Mouse (Mus musculus): ENCODE measurements around the gene Opalin.

Opalin gene

DNA sequence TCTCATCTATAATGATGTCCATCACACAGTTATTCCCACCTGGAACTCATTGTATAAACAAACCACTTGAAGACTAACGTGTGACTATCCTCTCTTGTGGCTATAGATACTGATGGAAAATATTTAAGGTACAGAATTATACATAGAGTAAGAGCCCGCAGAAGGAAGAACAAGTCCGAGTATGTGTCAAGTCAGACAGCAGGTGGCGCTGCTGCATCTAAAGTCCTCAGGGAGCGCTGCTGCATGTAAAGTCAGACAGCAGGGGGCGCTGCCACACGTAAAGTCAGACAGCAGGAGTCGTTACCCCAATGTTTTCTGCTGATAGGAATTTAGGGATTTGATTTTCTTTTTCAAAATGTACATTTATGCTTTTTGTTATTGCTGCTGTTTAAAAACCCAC is 5.4 kb downstream of the Opalin start:
- peak; percentile 77 for DNase-seq

DNA sequence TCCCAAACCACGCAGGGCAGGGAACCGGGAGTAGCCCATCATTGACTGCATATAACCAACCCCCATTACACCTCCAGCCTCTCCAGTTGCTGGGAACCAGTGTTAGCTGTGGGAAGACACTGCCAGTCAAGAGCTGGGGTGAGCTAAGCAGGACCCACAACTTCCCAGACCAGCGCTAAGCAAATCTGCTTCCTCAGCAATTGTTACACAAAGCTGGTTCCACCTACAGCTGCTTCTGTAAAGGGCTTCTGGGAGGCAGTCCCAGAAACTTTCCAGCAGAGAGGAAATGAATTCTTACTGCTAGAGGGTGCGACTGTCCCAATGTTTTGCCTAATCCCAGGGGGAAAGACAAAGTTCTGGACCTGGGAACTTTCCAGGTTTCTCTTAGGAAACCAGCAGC is 22.2 kb downstream of the Opalin start:
- DNase-seq: no peak

DNA sequence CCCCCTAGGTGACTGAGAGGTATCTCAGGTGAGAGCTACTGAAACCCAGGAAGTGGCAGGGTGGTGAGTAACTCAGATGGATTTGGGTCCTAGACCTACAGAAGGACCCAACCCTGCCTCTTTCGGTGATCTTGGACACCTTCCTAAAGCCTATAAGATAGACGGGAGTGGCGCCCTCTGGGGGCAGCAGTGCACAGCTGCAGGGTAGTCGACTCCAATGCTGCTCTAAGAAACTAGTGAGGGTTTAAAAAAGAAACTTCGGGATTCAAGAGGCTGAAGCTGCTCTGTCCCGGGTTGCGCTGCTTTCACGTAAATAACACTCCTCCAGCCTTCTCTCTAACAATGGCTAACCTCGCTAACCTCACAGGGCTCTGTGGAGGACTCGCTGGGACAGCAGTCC is 23.4 kb downstream of the Opalin start:
- no peak for DNase-seq

DNA sequence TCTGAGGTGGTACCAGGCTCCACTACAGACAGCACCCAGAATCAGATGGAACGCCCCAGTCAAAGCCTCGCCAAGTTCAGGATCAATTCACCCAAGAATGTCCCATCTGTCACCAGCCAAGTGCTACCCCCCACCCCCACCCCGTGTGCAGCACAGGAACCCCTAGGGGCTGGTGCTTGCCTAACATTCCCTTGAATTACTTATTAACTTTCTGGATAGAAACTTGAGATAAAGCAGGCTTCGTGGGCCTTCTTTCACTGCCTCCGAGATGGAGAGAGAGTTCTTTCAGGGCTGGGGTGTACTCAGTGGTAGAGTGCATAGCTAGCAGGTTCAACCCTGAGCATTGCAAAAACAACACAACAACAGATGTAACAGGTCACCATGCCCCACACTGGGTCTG is 24.7 kb downstream of the Opalin start:
- no peak for DNase-seq

DNA sequence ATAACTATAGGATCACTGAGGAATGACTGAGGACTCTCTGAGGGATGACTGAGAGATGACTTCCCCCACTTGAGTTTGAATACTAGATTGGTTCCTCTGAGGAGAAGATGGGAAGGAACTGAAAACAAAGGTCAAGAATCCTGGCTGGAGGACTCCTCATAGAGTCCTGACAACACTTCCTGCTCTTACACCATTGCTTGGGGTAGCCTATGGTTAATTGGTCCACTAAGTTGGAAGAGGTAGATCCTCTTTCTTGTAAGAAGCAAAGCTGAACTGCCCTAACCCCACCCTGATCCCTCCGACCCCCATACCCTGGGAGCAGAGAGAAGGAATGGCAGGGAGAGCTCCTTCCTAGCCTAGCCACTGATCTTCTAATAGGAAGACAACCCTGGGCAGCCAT is 25.2 kb downstream of the Opalin start:
- no peak for DNase-seq

DNA sequence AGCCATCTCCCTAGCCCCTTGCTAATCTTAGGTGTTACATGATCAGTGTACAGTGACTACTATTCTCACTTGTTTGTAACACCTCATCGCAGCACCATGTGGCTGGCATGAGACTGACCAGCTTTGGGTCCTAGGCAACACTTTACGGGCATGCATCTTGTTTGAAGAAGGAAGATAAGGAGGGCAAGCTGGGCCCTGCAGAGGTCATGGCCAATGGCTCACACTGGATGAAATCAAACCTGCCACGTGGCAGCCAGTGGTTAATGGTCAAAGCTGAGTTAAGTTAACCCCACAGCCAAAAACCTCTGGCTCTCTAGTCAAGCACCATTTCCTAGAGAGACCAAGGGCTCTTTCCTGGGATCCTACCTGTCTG is 28.7 kb downstream of the Opalin start:
- no peak for DNase-seq

DNA sequence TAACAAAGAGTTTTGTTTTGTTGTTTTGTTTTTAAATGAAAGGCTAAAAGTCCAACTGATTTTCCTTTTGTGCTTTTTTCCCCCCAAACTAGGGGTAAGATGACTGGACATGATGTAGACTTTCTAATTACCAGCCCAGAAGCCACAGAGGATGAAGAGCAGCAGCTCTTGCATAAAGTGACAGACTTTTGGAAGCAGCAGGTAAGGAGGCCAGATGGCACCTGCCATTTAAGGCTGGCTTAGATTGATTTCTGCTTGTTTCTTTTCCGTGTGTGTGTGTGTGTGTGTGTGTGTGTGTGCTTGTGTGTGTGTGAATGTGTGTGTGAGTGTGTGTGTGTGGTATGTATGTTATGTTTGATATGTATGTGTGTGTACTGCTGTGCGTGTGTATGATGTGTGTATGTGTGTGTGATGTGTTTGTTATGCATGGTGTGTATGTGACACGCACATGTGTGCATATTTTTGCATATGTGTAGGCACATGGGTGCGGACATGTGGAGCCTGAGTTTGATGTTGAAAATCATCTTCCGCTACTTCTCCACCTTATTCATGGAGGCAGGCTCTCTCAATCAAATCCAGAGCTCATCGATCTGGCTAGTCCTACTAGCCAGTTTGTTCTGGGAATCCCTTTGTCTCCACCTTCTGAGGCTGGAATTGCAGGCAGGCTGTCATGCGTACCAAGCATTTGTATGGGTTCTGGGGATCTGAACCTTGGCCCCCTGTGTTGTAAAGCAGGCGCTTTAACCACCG is 29.3 kb downstream of the Opalin start:
- DNase-seq: no peak

DNA sequence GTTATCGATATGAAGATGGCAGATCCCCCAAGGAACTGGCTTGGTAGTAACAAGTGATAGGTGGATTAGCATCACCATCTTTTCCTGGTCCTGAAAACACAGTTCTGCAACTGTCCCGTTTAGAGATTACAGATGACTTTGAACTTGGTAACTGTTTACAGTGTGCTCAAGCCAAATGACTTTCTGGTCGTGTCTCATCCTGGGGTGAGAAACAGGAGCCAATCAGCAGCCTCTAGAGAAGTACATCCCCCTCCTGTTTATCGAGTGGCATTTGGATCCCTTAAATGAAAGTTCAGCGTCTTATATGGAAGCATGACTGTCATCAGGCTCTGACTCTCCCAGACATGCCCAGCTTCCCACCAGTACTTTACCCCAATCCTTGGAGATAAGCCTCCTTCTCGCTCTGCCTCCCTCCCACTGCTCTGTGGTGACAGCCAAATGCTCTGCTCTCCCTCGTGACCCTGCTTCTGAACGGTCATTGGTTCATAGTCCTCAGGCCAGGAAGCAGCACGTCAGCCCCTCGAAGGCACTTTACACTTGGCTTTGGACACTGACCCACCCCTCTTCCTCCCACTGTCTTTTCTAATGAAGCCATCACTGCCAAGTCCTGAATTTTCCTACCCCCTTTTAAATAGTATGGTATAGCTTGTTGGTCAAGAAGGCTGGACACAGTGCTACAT is 31.7 kb downstream of the Opalin start:
- no peak for DNase-seq

DNA sequence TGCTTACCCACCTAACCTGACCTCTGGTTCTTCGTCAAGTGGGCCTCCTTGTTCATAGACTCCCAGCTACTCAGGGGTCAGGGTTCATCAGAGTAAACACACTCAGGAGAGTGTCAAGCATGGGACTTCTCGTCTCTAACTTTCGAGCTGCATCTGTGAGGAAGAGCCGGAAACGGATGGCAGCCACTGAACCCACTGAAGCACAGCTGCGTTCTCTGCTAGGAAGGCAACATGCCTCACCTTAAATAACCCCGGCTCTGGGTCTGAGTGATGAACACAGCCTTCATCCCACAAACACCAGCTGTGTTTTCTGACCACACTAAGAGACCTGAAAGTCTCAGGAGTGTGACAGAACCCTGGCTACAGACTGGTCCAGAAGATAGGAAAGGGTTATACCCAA is 37.8 kb downstream of the Opalin start:
- DNase-seq: no peak

DNA sequence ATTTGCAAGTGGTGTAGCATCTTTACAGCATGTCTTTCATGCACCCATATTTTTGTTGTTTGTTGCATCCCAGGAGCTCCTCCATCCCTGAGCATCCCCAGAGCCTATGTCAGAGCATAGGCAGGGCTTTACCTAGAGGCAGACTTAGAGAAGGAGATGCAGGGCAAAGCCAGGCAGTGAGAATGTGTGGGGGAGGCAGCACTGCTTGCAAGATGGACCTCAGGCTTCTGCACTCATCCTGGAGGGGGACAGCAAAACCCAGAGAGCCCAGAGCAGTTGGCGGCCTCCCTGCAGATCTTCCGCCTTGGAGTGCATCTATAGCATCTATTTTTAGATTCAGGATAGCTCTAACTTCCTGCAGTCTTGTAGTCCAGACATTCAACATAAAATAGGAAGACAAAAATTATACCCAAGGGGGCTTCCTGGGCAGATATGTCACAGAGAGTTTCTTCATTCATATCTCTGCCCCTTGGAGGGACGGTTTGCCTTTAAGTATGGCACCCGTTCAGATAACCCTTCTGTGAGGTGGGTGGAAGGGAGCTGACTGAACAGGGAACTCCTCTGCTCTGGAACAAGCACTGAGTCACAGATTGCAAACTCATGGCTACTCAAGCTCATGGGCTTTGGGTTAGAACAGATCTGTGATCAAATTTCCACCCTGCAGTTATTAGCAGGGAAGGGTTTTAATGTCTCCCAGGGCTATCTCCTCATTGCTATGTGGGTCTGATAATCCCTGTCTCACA is 40.9 kb downstream of the Opalin start:
- no peak for DNase-seq

DNA sequence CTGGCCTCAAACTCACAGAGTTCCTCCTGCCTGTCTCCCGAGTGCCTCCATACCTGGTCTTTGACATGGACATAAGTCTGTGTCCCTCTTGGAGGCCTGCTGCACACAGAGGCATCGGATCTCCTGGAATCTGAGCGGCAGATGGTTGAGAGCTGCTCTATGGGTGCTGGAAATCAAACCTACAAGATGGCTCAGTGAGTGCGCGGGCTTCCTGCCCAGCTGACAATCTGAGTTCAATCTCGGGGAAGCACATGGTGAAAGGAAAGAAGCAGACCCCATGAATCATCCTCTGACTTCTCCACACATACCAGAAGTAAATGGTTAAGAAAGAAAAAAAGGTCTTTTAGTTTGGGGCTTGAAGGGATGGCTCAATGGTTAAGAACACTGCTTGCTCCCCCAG is 45.0 kb downstream of the Opalin start:
- DNase-seq: no peak

DNA sequence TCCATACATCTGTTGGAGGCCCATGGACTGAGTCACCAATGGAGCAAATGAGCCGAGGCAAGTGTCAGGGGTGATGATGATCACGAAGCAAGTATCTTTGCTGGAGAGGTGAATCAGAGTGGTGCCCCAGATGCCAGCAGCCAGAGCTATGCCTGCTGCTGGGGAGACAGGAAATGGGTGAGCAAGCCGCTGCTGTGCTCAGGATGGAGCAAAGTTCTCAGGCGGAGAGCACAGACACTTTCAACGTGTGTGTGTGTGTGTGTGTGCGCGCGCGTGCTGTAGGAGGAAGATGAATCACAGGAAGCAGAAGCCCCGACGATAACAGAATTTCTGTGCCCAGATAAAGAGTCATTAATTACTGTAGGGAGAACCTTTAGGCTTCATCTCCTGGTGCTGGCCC is 45.9 kb downstream of the Opalin start:
- no peak for DNase-seq

DNA sequence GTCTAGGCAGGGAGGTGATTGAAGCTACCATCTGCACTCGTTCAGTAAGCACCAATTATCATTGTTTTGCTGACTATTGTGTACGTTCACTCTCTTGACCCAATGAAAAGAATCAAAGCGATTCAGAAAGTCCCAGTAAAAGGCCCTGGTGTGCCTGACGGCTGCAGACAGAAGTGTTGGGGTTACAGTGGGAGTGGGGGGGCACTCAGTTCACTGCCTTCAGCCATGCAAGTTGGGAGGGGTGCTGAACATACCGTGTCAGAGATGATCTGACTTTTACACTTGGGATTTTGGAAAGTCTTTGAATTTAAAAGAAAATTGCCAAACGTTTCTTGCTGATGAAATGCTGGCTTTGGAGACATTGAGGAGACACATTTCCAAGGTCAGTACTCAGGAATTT is 46.8 kb downstream of the Opalin start:
- DNase-seq: no peak

DNA sequence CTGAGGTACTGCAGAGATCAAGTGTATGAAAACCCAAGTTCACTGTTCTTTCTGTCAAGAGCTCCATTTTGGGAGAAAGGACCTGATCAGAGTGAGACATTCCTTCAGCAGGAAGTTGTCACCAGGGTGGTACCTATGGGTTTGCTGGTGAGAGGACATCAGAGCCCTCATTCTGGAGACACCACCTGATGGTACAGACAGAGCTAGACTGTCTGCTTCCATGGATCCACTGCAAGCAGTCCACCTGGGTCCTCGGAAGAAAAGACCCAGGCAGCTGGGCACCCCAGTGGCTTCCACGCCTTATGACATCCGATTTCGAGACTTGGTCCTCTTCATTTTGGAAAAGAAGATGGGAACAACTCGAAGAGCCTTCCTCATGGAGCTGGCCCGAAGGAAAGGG is 47.7 kb downstream of the Opalin start, which contains the start of gene Dntt:
Gene Dntt (plus strand): TSS at position 57 of the 400 bp plus-strand sequence.
- no peak for DNase-seq

DNA sequence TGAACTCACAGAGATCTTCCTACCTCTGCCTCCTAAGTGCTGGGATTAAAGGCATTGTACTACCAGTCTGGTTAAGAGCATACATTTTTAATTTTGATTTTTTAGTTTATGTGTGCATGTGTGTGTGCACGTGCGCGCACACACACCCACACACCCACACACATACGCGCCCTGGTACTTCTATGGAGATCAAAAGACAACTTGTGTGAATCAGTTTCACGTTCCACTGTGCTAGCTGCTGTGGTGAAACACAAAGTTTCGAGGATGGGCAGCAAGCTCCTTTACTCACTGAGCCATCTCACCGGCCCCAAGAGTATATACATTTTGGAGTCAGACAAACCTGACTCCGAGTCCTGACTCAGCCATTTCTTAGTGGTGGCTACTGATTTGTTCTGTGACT is 49.3 kb downstream of the Opalin start:
- DNase-seq: no peak

DNA sequence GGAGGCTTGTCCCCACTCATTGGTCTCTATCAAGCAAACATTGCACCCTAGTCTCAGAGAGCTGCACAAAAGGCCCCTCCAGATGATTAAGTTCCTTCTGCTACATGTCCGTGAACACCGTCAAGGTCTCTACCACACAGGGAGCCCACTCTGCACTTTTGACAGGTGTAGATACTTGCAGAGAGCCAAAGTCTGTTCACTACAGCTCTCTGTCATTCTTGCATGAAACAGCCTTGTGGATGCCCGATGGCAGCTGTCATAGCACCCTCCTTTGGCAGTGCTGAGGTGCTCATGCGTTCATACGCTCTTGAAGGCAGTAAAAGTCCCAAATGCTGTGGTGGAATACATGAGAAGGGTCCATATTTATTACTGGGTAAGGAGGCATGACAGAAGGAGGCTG is 49.9 kb downstream of the Opalin start:
- DNase-seq: no peak

DNA sequence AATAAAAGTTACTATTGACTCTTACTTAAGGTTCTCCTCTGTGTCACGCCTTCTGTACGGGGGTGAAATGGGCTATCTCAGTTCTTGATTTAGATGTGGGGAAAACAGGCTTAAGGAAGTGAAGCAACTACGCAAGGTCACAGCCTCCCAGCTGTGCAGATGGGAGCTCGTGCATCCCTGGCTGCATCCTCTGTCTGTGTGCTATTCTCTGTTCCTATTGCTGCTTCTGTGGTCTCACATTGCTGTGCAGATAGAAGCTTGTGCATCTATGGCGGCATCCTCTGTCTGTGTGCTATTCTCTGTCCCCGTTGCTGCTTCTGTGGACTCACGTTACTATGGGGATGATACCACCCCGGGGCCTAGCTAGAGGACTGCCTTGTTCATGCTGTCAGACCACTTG is 50.4 kb downstream of the Opalin start:
- DNase-seq: no peak

DNA sequence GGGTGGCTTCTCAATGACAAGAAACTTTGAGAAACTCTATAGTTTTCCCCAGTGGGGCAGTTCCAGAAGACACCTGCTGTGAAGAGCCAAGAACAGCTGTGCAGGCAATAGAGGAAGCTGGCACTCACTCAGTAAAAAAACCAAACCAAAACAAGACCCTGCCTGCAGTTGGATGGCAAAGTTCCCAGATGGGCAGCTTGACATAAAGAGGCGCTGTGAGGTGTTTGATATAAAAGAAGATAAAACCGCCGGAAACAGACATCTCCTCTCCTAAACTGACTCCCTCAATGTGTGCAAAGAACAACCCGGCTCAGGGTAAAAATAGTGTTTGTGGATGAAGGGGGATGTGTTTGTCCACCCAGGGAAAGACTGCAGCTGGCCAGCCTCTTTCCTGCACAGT is 54.7 kb downstream of the Opalin start:
- no peak for DNase-seq

DNA sequence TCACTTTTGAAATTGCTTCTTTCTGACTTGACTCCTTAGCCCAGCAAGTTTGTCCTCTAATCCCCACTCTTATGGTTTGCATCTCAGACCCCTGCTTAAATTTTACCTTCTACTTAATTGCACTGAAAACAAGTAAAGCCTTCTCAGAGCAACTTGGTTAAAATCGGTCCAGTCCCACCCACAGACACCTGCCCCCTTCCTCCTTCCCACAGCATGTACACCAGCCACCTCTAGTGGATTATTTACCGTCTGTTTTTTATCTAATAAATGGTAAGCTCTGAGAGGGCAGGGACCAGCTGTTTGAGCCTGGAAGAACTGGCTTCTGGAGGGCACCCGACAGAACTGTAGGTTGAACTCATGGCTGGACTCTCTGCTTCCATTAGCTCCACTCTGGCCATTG is 56.4 kb downstream of the Opalin start:
- DNase-seq: no peak

DNA sequence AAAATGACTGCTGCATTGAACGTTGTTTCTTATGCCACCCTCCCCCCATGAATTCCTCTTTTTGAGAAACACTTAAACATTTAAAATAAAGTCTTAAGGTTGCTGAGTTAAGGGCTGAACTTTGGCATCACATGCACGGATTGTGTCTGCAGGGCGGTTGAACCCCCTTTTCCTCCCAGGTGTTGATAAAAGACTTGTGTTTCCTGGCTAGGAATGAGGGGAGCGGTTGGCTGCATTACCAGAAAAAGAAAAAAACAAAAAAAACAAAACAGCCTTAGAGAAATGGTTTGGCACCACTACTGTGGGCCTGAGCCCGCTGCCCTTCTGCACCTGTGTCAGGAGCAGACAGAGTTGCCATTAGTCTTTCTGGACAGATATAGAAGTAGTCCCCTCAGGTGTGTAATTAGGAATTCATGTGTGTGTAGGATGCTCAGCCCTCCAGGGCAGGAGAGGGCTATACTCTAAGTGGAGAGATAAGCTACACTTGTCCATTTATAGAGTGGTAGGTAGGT is 57.7 kb downstream of the Opalin start:
- no peak for DNase-seq

DNA sequence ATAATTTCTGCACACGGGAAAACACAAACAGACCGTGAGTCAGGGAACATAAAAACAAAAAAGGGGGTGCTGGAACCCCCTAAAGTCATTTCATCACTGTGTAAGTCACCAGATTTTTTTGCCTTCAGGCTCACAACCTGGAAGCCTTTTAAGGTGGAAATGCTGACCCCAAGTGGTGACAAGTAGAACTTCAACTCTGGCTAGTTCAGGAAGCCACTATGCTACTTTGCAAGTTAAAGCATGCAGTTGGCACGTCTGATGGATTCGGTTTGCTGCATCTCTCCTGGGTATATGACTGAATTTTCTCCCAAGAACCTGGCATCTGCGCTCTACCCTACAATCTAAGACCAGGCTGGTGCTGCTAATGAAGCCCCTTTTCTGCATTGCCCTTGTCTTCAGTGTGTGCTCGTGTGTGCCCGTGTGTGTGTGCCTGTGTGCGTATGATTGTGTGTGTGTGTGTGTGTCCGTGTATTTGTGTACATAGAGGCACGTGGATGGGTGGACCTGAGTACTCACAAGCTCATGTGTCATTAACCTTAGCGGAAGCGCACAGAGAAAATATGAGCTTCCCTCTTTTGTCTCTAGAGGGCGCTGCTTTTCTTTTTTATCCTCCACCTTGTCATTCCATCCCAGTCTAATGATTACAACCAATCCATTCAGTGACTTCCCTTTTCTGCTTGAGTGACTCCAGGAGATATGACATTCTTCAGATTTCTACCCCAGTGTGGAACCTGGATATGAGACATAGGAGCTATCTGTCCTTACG is 60.8 kb downstream of the Opalin start:
- DNase-seq: peak; percentile 16

DNA sequence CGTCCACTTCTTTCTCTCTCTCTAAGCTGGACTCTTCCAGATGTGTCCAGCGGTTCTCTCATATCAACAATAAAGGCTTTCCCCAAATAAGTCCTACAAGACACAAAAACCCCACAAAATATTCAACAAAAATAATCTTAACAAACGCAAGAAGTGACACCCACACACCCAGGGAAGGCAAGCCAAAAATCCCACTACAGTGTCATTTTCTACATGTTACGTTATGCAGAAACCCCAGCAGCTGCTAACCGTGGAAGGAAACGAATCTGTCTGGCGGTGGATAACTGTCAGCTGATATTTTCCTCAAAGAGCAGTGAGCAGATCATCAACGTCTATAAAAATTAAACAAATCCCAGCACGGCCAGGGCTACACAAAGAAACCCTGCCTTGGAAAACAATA is 62.9 kb downstream of the Opalin start:
- DNase-seq: no peak

DNA sequence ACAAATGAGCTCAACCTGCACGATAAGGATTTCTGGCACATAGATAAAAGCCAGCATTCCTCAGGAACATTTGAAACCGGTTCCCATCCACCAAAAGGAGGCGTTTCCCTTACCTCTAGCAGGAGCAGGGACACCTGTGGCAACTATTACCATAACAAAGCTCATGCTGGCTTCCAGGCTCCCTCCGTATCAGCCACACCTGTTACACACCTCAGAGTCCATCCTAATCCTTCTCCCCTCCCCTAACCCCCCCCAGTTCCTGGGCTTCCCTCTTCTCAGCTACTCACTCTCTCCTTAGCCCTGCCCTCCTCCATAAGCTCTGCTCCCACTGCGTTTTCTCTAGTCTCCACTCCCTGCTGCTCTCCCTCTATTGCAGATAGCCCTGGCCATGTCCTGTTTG is 63.3 kb downstream of the Opalin start:
- no peak for DNase-seq
